Mouse (Mus musculus) MEL (cell line): ENCODE data around the gene Dnhd1.

Source experiments
- EP300 ChIP-seq, 2 experiments: IDR thresholded peaks; 2 replicates each; pipeline ENCODE4 v1.6.1; 2011; ENCODE audit warnings: improper control_type of control experiment in 2 of 2, low read length in 2 of 2, low read depth in 1 of 2, mild to moderate bottlenecking in 1 of 2
- MEF2A ChIP-seq: IDR thresholded peaks from 2 replicates; pipeline ENCODE4 v1.6.1; 2014; ENCODE audit warnings: low read depth, mild to moderate bottlenecking, inconsistent platforms, low read length, improper control_type of control experiment; ENCODE audit not compliant: poor library complexity, insufficient replicate concordance, severe bottlenecking; ENCODE audit errors: extremely low read depth

DNA sequence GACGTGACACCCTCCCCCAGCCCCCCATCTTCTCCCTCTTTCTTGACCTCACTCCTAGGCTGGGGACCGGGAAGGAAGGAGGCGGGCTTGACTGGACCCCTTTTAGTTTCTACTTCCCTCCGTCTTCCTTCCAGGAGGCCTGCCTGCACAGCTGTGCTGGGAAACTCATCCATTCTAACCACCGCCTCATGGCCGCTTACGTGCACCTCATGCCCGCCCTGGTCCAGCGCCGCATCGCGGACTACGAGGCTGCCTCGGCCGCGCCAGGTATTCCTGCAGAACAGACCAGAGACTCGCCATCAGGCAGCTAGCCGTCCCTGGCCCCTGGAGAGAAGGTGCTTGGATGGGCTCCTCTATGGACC is 9.8 kb upstream of the Dnhd1 start:
- TF ChIP-seq MEF2A (no peak), EP300 (IDR thresholded peaks at IDR 0.05; ENCODE audit: low read depth in 1 of 2, low read length in 2 of 2) (no peak)
